Mouse (Mus musculus): ENCODE measurements around the gene Babam2.

Babam2 gene

DNA sequence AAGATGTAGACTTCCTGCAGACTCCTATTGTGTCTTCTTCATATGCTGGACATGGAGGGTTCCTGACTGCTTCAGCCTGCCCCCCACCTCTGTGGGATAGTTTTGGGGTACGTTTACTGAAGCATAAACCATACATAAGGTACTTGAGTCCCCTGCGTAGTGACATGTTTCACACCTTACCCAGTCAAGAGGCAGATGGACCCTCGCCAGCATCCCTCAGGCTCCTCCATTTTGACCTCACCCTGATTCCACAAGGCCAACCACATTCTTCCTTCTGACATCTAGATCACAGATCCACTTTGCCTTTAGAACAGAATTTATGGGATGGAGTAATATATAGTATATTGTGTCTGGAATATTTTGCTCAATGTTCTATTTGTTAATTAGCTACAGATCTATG, 429.7 kb downstream of the Babam2 start:
- CTCF ChIA-PET = no interaction called here

GRCm38 (mm10) chr5:32127927-32128326, 430.4 kb downstream of the Babam2 start:
- CTCF ChIA-PET = no interaction called here

- CTCF ChIA-PET = no interaction called here
Observed at GRCm38 (mm10) chr5:32132971-32133501, 435.6 kb downstream of the Babam2 start.

DNA sequence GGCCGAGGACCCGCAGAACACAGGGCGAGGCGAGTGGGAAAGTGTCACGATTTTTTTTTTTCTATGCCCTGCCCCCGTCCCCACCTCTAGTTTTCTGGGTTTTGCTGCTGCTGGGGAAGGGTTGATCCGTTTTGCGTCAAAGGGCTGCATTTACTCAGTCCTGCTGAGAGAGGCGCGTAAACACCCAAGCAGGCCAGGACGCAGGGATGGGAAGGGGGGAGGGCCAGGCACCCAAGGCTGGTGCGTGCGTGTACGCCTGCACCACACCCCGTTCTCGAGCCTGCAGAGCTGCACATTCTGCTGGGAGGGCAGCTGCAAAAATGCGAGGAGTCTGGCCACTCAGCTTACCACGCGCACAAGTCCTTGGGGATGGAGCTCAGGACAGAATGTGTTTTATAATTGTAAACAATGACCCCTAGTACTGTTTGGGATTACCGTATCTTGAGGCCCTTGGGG, 436.1 kb downstream of the Babam2 start:
- CTCF ChIA-PET = no interaction called here

DNA sequence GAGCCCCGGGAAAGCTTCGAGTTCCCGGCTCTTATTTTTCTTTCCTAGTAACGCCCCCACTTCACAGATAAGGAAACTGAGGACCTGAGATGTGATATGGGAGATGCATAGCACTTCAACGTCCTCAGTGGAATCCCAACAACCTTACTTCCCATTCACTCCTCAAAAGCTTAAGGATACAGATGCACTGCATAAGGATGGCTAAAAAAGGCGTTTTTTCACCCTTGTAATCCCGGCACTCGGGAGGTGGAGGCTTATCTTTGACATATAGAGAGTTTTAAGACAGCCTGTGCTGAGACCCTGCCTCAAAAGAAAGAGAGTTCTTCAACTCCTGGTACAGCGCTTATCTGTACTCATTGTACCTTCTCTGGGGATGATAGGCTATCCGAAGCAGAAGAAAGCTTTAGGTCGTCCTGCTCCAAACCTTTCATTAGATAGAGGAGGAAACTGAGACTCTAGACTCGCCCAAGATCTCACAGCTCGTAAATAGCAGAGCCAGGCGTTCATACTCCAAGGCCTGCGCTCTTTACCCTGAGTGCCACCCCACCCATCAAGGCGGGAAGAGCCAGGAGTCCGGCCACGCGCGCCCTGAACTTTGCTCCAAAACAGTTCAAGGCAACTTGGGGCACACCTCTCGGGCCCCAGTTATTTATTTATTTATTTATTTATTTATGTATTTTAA, 436.7 kb downstream of the Babam2 start:
- CTCF ChIA-PET = no interaction called here

All from spleen, embryonic (tissue).